Mouse (Mus musculus): Measurements from ENCODE around the gene Nlgn1. TPM values are rescaled to one million over a fixed set of nuclear protein-coding genes. Genes with fewer than 3 reads are reported as not detected.
A peak's percentile ranks its signal among the peaks of the same experiment; 100 is the strongest.

The Nlgn1 gene
- total RNA-seq, 4 experiments from 2014 or later: 98.5 to 112 (median 106) TPM

GRCm38 (mm10) chr3:25830237-25830636 is 502.0 kb downstream of the Nlgn1 start:
- DNase-seq (ENCODE audit: low spot score in 2 of 2): no peak

DNA sequence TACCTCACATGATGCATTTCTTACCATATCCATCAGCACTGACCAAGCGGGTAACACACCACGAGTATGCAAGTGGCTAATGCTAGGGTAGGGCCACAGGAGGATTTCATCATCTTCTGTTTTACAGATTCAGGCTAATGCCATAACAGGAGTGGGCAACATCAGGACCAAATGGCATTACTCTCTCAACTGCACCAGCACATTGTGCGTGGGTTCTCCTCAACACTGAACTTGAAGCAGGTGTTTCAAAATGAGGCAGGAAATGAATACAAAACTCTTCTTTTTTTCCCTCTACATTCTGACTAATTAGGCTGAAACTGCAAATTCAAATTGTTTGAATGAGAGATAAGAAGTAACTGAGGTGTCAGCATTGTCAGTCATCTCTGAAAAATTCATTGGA is 518.9 kb downstream of the Nlgn1 start:
- DNase-seq (ENCODE audit: low spot score in 2 of 2): no peak

DNA sequence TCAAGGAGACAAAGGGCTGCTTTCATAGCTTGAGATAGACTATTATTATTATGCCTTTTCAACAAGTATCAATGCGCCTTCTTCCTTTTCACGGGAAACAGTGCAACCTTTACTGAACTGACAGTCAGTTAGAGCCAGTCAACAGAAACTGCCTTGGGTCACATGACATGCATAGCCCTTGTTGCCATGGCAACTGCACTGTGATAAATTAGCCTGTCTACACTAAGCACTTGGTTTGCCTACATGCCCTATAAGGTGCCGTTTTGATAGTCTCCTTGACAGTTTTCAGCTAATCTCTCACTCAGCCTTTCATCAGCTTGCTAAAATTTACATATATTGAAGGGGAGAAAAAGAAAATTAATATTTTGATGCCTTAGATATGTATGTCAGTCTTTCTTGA is 524.7 kb downstream of the Nlgn1 start:
- DNase-seq (ENCODE audit: low spot score in 2 of 2): peak in 1 of 2 experiments; percentile 58

DNA sequence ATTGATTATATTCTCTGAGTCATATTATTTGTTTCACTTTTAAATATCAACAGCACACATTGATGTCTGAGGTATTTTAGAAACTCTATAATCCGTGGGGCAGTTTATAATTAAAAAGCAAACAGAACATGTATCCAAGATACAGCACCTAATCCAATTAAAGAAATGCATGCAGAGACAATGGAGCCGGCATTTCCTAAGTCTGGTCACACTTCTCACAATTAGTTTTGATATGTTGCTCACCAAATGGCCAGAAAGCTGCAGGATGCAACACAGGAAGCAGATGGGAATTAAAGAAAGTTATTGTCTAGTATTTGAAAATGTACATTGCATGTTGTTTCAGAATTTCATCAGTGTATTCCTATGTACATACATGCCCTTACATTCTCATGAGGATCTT is 550.6 kb downstream of the Nlgn1 start:
- no peak for DNase-seq (ENCODE audit: low spot score in 2 of 2)

- no peak for DNase-seq (ENCODE audit: low spot score in 2 of 2)
Observed at GRCm38 (mm10) chr3:25775437-25775836, 556.8 kb downstream of the Nlgn1 start.

DNA sequence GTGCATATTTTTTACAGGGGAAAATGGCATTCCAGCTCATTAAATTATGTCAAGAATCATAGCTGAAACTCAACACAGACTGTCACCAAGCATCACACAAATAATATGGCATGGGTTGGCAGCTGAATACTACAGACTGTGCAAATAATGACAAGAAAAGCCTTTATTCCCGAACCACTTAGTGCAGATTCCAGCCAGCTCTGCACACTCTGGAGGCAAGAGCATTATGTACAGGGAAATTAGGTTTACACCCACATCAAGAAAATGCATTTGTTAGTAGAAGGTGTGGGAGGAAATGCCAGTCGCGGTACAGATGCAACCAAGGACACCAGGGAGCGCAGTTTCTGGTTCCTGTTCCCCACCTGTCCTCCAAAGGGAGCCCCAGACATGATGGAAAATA is 558.4 kb downstream of the Nlgn1 start:
- peak in 1 of 2 experiments; percentile 54 for DNase-seq (ENCODE audit: low spot score in 2 of 2)

GRCm38 (mm10) chr3:25773467-25773866 is 558.8 kb downstream of the Nlgn1 start:
- DNase-seq (ENCODE audit: low spot score in 2 of 2): no peak

DNA sequence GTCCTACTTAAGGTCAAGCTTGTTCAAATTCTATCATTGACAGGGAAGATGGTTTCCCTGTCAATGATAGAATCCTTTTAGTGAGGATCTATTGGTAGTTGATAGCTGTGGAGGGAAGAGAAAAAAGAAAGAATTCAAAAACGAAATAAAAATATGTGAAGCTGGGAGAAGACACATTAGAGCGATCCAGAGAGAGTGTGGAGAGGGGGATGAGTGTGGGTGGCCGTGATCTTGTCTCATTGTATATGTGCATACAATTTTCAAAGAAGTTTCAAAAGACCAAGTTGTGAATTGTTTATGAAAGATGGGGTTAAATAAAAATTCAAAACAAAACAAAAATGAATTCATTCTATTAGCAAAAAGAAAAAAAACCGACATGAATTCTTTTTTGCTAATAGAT is 568.6 kb downstream of the Nlgn1 start:
- DNase-seq (ENCODE audit: low spot score in 2 of 2): no peak

GRCm38 (mm10) chr3:25757813-25758212 is 574.4 kb downstream of the Nlgn1 start:
- no peak for DNase-seq (ENCODE audit: low spot score in 2 of 2)

GRCm38 (mm10) chr3:25724111-25724510 is 608.1 kb downstream of the Nlgn1 start:
- DNase-seq (ENCODE audit: low spot score in 2 of 2): no peak

- DNase-seq (ENCODE audit: low spot score in 2 of 2): no peak
Observed at GRCm38 (mm10) chr3:25721464-25721863, 610.8 kb downstream of the Nlgn1 start.

GRCm38 (mm10) chr3:25707380-25707779 is 624.9 kb downstream of the Nlgn1 start:
- no peak for DNase-seq (ENCODE audit: low spot score in 2 of 2)

- no peak for DNase-seq (ENCODE audit: low spot score in 2 of 2)
Observed at GRCm38 (mm10) chr3:25697231-25697630, 635.0 kb downstream of the Nlgn1 start.

DNA sequence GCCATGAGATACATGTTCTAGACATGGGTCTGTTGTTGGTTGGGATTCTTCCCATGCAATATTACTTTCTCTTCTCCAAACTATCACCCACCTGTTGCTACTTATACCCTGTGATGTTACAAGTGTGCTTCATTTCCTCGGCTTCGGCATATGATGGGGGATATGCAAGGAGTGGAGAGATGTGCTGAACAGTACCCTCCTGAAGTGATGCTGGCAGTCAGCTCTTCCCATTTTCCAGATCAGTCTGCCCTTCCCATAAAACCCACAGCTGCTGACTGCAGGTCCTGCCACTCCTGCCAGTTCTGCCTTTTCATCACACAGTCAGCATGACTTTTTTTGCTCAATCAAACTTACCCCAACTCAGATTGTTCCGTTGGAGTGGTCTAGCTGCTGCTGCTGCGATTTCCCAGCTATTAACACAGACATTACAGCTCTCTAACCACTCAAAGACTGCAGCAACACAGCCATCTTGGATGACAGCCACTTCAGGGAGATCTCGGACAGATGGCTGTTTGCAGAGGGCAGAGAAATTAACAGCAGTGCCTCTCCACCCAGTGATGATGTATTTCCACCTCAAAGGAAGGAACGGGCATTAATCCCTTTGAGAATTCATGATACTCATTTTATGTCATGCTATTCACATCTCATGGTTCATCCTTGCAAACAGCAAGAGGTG is 643.3 kb downstream of the Nlgn1 start:
- no peak for DNase-seq (ENCODE audit: low spot score in 2 of 2)

GRCm38 (mm10) chr3:25683696-25684095 is 648.6 kb downstream of the Nlgn1 start:
- DNase-seq (ENCODE audit: low spot score in 2 of 2): no peak

DNA sequence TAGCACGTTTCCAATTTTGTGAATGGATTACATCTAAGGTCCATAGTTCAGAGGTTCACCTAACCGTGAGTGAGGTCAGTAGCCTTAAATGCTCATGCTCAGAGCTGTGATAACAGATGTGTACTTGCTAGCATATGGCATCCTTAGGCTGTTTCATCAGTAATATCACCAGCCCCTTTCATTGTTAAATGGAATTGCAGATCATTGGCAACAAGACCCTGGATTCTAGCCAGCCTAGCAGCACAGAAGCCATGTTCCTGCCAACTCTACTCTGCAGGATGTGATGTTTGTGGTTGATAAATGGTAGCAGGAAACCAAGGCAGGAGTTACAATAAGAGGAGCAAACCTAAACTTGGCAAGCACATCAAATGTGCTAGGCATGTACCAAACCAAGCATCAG is 652.9 kb downstream of the Nlgn1 start:
- DNase-seq (ENCODE audit: low spot score in 2 of 2): no peak

DNA sequence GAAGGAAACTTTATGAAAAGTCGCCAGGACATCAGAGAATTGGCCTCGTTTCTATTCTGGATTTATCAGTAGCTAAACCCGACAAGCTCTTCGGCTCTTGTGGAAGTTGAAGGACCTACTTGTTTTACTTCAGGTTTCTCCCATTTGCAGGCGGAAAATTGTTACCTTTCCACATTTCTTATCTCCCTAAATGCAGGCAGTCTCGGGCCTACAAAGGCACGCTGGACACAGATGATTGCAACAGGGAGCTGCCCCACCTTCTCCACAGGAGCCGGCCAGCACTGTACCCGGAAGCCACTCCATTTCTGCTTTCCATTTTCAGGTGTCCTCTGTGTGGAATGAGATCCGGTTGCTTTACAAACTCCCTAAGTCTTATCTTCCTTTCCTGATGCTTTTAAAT is 656.4 kb downstream of the Nlgn1 start:
- no peak for DNase-seq (ENCODE audit: low spot score in 2 of 2)

GRCm38 (mm10) chr3:25675069-25675468 is 657.2 kb downstream of the Nlgn1 start:
- no peak for DNase-seq (ENCODE audit: low spot score in 2 of 2)

GRCm38 (mm10) chr3:25673408-25673807 is 658.9 kb downstream of the Nlgn1 start:
- no peak for DNase-seq (ENCODE audit: low spot score in 2 of 2)

DNA sequence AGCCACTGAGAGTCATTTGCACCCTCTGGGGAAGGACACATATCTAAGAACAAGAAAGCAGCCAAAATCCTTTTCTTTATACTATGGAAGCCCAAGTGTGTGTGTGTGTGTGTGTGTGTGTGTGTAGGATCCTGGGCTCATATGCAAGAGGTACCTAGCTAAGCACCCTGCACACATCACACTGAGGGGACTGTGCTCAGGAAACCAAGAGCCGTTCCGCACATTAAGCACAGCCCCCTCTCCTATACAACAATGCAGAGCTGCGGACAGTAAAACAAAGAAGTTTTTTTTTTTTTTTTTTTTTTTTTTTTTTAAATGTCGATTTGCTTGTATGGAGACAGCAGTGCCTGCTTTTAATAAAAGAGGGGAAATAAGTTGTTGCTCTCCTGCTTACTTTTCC is 659.5 kb downstream of the Nlgn1 start:
- no peak for DNase-seq (ENCODE audit: low spot score in 2 of 2)

DNA sequence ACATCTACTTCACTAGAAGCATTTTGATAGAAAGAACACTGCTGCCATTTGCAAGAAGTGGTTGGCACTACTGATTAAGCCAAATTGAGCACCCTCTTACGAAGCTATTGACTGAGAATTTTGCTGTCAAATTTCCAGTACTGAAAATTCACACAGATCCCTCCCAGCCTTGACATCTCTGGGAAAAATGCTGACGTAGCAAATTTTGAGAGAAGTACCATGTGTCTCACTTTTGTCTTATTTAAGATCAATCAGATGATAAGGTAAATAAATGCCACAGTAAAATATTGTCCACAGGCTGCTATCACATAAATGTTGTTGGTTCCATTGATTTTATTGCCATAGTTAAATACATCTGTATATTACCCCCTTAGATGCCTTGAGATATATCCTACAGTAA is 668.8 kb downstream of the Nlgn1 start:
- DNase-seq (ENCODE audit: low spot score in 2 of 2): no peak

GRCm38 (mm10) chr3:25660285-25660684 is 672.0 kb downstream of the Nlgn1 start:
- DNase-seq (ENCODE audit: low spot score in 2 of 2): no peak

DNA sequence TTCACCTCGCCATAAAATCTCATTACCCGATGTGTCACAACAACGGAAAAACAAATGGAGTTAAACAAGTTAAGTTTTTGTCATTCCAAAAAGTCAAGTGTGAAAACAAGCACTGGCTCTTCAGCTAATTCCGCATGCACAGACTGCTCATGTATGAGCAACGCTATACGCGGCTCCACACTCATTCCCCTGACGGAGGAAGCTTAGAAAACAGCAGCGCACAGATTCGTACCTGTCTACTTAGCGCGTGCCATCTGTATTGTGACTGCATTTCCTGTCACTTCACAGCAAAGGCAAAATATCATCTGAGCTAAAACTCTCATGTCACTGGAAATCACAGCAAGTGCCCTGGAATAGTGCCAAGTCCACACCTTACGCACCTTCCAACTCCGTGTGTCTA is 674.3 kb downstream of the Nlgn1 start:
- DNase-seq (ENCODE audit: low spot score in 2 of 2): no peak

DNA sequence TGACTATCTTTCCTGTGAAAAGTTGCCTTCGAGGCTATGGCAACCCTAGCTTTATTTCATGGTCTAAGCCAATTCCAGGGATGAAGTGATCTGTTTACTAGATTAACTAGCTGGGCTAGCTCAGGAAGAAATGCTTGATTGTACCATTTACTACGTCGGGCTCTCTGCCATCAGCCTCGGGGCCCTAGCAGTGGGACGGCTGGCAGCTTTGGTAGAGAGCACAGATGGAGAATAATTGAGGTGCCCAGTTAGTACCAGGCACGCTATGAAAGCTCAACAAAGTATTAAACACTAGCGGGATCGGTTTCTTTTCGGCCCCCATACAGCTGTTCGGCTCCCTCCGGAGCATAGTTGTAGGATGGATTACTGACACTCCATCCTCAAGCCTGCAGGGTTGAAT is 675.2 kb downstream of the Nlgn1 start:
- no peak for DNase-seq (ENCODE audit: low spot score in 2 of 2)
